Mouse (Mus musculus) neural tube, embryonic 11.5 days (tissue): ENCODE measurements around the gene Proser1. TPM values are rescaled to one million over a fixed set of nuclear protein-coding genes. Genes with fewer than 3 reads are reported as not detected.

Experiments
- ATAC-seq: fragments of 200-750 bp; cut with Nextera tagmentation; 2 replicates; pipeline ENCODE4 v1.8.0; 2017; ENCODE audit warnings: moderate number of reproducible peaks, mild to moderate bottlenecking, moderate TSS enrichment, moderate library complexity; ENCODE audit not compliant: insufficient read depth, low FRiP score, low TSS enrichment
- DNase-seq: peaks from one replicate; pipeline ENCODE4 v3.0.0-alpha.2; 2015; ENCODE audit warnings: low spot score
- H3K27ac ChIP-seq: fragments of 300-500 bp; sonication (generic); 2 replicates; pipeline ENCODE4 v1.5.1; 2014; ENCODE audit warnings: low read depth, mild to moderate bottlenecking, low read length
- H3K27me3 ChIP-seq: fragments of 300-500 bp; sonication (generic); 2 replicates; pipeline ENCODE4 v1.6.1; 2014; ENCODE audit warnings: mild to moderate bottlenecking, low read length, mixed read lengths; ENCODE audit not compliant: control insufficient read depth, insufficient read depth
- H3K36me3 ChIP-seq: fragments of 300-500 bp; sonication (generic); 2 replicates; pipeline ENCODE4 v1.6.1; 2014; ENCODE audit warnings: mild to moderate bottlenecking, low read length, moderate library complexity, mixed read lengths; ENCODE audit not compliant: control insufficient read depth, insufficient read depth
- H3K4me1 ChIP-seq: fragments of 300-500 bp; sonication (generic); 2 replicates; pipeline ENCODE4 v1.6.1; 2014; ENCODE audit warnings: low read length, mixed read lengths; ENCODE audit not compliant: control insufficient read depth, insufficient read depth
- H3K4me2 ChIP-seq: fragments of 300-500 bp; sonication (generic); 2 replicates; pipeline ENCODE4 v1.6.1; 2014; ENCODE audit warnings: low read depth, mild to moderate bottlenecking, moderate library complexity
- H3K4me3 ChIP-seq: fragments of 300-500 bp; sonication (generic); 2 replicates; pipeline ENCODE4 v1.5.1; 2014; ENCODE audit warnings: low read depth, low read length
- H3K9ac ChIP-seq: fragments of 300-500 bp; sonication (generic); 2 replicates; pipeline ENCODE4 v1.6.1; 2014; ENCODE audit warnings: mild to moderate bottlenecking, low read length
- H3K9me3 ChIP-seq: fragments of 300-500 bp; sonication (generic); 2 replicates; pipeline ENCODE4 v1.6.1; 2016; ENCODE audit warnings: low read length; ENCODE audit not compliant: control insufficient read depth
- WGBS: fragments of 180-500 bp; shearing (Covaris S2); extraction: QIAGEN DNeasy Blood & Tissue Kit; methylation state at CpG from one replicate; pipeline ENCODE4 v1.1.7; 2014; 5-methylcytosine and 5-hydroxymethylcytosine counted together
- polyA plus RNA-seq: library from polyadenylated mRNA; unstranded; fragments of >200 nt; fragmentation: Nextera tagmentation; extraction: Ambion mirVana; gene quantifications from 2 replicates; pipeline ENCODE4 v1.2.1, GENCODE M21; 2014

The Proser1 gene
- polyA plus RNA-seq, 1 experiment from 2014 or later, result 23.8 TPM

GRCm38 (mm10) chr3:53457750-53458149 lies 5.7 kb upstream of the Proser1 start:
- Histone ChIP-seq H3K4me2 (no peak overlapping the region), H3K4me3 (no peak overlapping the region), H3K27me3 (no peaks in the 10 kb centered on the region), H3K9me3 (no peaks in the 10 kb centered on the region), H3K36me3 (peaks cover 2% of the 10 kb centered on the region; the same call in 1 of the 2 replicates), H3K9ac (no peak overlapping the region), H3K27ac (no peak overlapping the region), H3K4me1 (no peaks in the 10 kb centered on the region; the same call in 1 of the 2 replicates)
- DNase-seq (no peak), ATAC-seq (no peak)
- 68% methylated on average over 5 of the region's 5 CpGs for WGBS

DNA sequence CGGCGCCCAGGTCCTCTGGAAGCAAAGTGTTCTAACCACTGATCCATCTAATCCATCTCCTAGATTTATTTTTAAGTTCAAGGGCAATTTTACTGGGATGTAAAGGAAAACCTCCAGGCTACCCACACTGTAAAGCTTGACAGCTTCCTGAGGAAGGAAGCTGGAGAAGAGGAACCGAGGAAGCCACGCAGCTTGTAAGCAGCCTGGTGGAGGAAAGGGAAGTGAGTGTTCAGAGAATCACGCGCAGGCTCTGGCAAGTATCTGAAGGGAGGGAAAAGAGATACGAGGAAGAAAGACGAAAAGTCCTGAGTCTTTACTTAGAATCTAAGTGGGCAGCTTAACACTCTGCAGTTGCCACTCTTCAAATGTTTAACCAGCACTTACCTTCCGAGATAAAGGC lies 3.4 kb upstream of the Proser1 start:
- H3K9me3 ChIP-seq, result no peaks in the 10 kb centered on the region
- H3K9ac ChIP-seq, result no peak overlapping the region
- no peak overlapping the region for H3K4me3 ChIP-seq
- no peak for DNase-seq
- H3K27me3 ChIP-seq, result no peaks in the 10 kb centered on the region
- H3K4me1 ChIP-seq, result no peaks in the 10 kb centered on the region; the same call in 1 of the 2 replicates
- no peak overlapping the region for H3K4me2 ChIP-seq
- ATAC-seq, result no peak
- WGBS, result 95% methylated on average over 9 of the region's 9 CpGs
- H3K36me3 ChIP-seq, result peaks cover 1% of the 10 kb centered on the region; the same call in 1 of the 2 replicates
- no peak overlapping the region for H3K27ac ChIP-seq

GRCm38 (mm10) chr3:53462701-53463045 lies 793 bp upstream of the Proser1 start:
- Histone ChIP-seq H3K9me3 (no peaks in the 10 kb centered on the region), H3K4me1 (peaks cover 15% of the 10 kb centered on the region), H3K4me2 (peak overlapping the region; percentile 55), H3K27ac (peak overlapping the region; percentile 86), H3K9ac (peak overlapping the region; percentile 94), H3K36me3 (no peaks in the 10 kb centered on the region), H3K4me3 (peak overlapping the region; percentile 85), H3K27me3 (no peaks in the 10 kb centered on the region)
- 12% methylated on average over 9 of the region's 9 CpGs for WGBS
- no peak for ATAC-seq
- DNase-seq, result no peak

DNA sequence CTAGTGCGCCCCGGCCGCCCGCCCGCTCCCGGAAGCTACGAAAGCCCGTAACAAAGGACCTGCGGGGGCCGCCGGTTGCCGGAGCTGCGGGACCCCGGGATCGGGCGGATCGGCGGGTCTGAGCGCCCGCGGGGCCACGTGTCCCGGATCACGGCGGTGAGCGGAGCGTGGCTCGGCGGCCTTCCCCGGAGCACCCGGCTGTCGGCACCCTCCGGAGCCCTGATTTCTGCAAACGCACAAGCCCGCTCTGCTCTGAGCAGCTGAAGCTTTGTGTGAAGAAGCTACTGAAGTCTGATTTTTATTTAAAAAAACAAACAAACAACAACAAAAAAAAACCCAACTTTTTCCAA lies 274 bp downstream of the Proser1 start:
- Histone ChIP-seq H3K27ac (peak overlapping the region; percentile 86), H3K9ac (peak overlapping the region; percentile 94), H3K36me3 (no peaks in the 10 kb centered on the region), H3K4me3 (peak overlapping the region; percentile 85), H3K4me1 (peaks cover 15% of the 10 kb centered on the region), H3K4me2 (peak overlapping the region; percentile 55), H3K27me3 (no peaks in the 10 kb centered on the region), H3K9me3 (no peaks in the 10 kb centered on the region)
- under 1% methylated on average over 35 of the region's 35 CpGs for WGBS
- ATAC-seq (peak; percentile 58), DNase-seq (no peak)

GRCm38 (mm10) chr3:53464146-53464698 lies 756 bp downstream of the Proser1 start:
- no peak for ATAC-seq
- Histone ChIP-seq H3K9me3 (no peaks in the 10 kb centered on the region), H3K27ac (peak overlapping the region; percentile 86; the same call in 1 of the 2 replicates), H3K4me3 (peak overlapping the region; percentile 85), H3K9ac (peak overlapping the region; percentile 94), H3K36me3 (no peaks in the 10 kb centered on the region), H3K4me2 (peak overlapping the region; percentile 55), H3K27me3 (no peaks in the 10 kb centered on the region), H3K4me1 (peaks cover 15% of the 10 kb centered on the region)
- no peak for DNase-seq
- under 1% methylated on average over 20 of the region's 20 CpGs for WGBS

DNA sequence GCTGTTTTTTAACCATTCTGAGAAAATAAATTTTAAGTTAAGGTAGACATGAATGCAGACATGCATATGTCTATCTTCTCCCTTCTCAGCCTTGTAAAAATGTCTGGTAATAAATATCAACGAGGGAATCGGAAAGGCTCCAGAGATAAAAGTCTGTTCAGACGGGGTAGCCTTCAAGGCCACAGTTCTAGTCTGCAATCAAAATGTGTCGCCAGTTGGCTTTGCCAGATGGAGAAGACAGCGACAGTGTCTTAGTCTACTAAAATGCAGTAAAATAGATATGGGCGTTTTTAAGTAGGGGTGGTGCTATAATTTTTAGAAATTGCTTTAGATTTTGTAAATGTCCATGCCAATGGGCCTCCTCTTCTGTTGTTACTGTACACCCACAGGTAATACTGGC lies 1.9 kb downstream of the Proser1 start:
- no peaks in the 10 kb centered on the region for H3K27me3 ChIP-seq
- peaks cover 15% of the 10 kb centered on the region for H3K4me1 ChIP-seq
- H3K36me3 ChIP-seq, result no peaks in the 10 kb centered on the region; the same call in 1 of the 2 replicates
- H3K9me3 ChIP-seq, result no peaks in the 10 kb centered on the region
- no peak for DNase-seq
- H3K27ac ChIP-seq, result no peak overlapping the region
- 64% methylated on average over 6 of the region's 6 CpGs for WGBS
- ATAC-seq, result no peak
- peak overlapping the region; percentile 85 for H3K4me3 ChIP-seq
- peak overlapping the region; percentile 55 for H3K4me2 ChIP-seq
- no peak overlapping the region for H3K9ac ChIP-seq

GRCm38 (mm10) chr3:53466481-53466880 lies 3.0 kb downstream of the Proser1 start:
- H3K4me3 ChIP-seq, result no peak overlapping the region
- H3K9me3 ChIP-seq, result no peaks in the 10 kb centered on the region
- peak overlapping the region; percentile 26; the same call in 1 of the 2 replicates for H3K9ac ChIP-seq
- peaks cover 6% of the 10 kb centered on the region for H3K36me3 ChIP-seq
- 68% methylated on average over 9 of the region's 9 CpGs for WGBS
- no peaks in the 10 kb centered on the region for H3K27me3 ChIP-seq
- ATAC-seq (no peak), DNase-seq (peak; percentile 20)
- peak overlapping the region; percentile 55 for H3K4me2 ChIP-seq
- peaks cover 15% of the 10 kb centered on the region for H3K4me1 ChIP-seq
- no peak overlapping the region for H3K27ac ChIP-seq

GRCm38 (mm10) chr3:53467356-53467755 lies 3.9 kb downstream of the Proser1 start:
- ATAC-seq (no peak), DNase-seq (no peak)
- Histone ChIP-seq H3K4me3 (no peak overlapping the region), H3K27me3 (no peaks in the 10 kb centered on the region), H3K9me3 (no peaks in the 10 kb centered on the region), H3K4me2 (no peak overlapping the region), H3K27ac (no peak overlapping the region), H3K36me3 (peaks cover 6% of the 10 kb centered on the region), H3K4me1 (peaks cover 15% of the 10 kb centered on the region), H3K9ac (no peak overlapping the region)
- WGBS, result 93% methylated on average over 5 of the region's 5 CpGs

GRCm38 (mm10) chr3:53469650-53470049 lies 6.2 kb downstream of the Proser1 start:
- ATAC-seq (no peak), DNase-seq (no peak)
- Histone ChIP-seq H3K9me3 (no peaks in the 10 kb centered on the region), H3K27me3 (no peaks in the 10 kb centered on the region), H3K36me3 (peaks cover 17% of the 10 kb centered on the region), H3K4me3 (no peak overlapping the region), H3K4me2 (no peak overlapping the region), H3K27ac (no peak overlapping the region), H3K4me1 (peaks cover 15% of the 10 kb centered on the region), H3K9ac (no peak overlapping the region)
- 94% methylated on average over 5 of the region's 5 CpGs for WGBS
